Mouse (Mus musculus): Measurements from ENCODE around the gene Cdc73.
"Not testable (repeated sequence)": the region's sequence is repeated elsewhere in the genome, so short reads cannot be mapped to it uniquely, and the experiment has no call there.

The Cdc73 gene

DNA sequence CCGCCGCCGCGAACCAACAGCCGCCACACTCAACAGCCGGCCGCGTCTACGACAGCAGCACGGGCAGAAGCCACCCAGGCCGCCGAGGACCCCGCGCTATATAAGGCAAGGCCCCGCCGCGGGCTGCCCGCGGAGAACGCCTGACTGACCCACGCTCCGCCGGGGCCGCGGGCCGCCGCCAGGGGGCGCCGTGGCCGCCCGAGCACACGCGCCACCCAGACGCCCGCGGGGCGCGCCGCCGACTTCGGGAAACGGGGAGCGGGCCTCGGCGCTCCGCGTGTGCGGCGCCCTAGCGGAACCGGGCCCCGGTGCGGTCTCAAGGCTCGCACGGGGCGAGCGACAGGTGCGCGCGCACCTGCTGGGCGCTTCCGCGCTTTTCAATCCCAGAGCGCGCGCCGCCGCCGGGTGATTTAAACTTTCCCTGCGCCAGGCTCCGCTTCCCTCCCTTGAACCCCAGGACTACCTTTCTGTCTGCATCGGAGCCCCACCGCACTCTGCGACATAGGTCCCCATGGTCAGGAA, at the start of gene Cdc73:
Gene Cdc73 (minus strand): TSS at position 153 of the 522 bp plus-strand sequence.
- ATAC-seq (ENCODE audit: low TSS enrichment), result peak; percentile 96

- no peak for ATAC-seq (ENCODE audit: low TSS enrichment)
Measured at GRCm38 (mm10) chr1:143745871-143746270, 43.2 kb upstream of the Cdc73 start.

- no peak for ATAC-seq (ENCODE audit: low TSS enrichment)
Measured at GRCm38 (mm10) chr1:143742186-143742585, 39.5 kb upstream of the Cdc73 start.

GRCm38 (mm10) chr1:143741331-143741730, 38.6 kb upstream of the Cdc73 start:
- no peak for ATAC-seq (ENCODE audit: low TSS enrichment)

GRCm38 (mm10) chr1:143740581-143740980, 37.9 kb upstream of the Cdc73 start:
- ATAC-seq (ENCODE audit: low TSS enrichment), result no peak

DNA sequence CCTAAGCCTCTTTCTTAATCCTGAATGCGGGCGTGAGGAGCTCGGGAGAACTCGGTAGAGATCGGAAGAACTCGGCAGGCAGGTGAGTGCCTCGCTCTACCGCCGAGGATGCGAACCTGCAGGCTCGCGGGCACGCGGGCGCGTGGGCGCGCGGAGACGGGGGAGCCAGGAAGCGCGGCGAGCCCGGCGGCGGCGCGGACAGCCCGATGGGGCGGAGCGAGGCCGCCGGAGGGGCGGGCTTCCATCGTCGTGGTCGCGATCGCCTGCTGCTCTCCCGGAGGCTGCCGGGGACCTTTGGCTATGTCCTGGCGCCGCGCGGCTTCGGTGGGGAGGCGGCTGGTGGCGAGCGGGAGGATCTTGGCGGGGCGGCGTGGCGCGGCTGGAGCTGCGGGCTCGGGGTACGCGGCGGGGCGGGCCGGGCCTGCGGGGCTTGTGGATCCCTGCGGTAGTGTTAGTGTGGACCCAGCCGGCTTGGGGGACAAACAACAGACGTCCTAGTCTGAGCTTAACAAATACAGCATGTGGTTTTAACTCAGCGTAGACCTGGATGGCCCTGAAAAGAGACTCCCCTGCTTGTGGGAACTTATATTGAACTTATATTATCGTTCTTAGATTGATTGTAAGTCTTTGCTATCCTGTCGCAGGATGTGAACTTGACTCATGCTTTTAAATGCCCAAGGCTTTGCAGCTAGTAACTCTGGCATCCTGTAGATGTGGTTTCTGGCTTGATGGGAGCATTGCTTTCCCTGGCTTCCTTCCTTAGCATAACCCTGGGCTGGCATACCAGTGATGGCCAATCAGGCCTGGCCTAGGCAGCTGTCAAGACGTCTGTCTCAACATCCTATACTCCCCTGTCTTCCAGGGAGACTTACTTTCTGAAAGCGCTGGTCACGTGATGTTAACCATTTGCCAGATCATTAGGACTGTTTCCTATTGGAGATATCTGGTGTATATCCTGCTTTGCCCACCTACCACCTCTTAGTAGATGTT, 37.0 kb upstream of the Cdc73 start:
- ATAC-seq (ENCODE audit: low TSS enrichment), result peak; percentile 91

DNA sequence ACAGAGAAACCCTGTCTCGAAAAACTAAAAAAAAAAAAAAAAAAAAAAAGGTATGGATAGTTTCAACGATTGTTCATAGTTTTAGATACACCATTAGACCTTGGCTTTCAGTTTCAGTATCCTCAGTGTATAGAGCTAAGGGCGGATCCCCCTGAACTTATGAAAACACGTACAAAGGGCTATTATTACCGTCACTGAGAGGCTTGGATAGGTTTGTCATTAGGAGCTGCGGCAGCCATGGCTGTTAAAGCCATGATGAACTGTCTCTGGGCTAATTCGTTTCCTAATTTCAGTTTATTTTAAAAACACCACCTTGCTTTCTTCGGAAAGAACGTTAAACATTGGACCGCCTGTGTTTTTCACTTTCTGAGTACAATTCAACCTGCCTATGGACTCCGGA, 36.1 kb upstream of the Cdc73 start:
- peak; percentile 2 for ATAC-seq (ENCODE audit: low TSS enrichment)

DNA sequence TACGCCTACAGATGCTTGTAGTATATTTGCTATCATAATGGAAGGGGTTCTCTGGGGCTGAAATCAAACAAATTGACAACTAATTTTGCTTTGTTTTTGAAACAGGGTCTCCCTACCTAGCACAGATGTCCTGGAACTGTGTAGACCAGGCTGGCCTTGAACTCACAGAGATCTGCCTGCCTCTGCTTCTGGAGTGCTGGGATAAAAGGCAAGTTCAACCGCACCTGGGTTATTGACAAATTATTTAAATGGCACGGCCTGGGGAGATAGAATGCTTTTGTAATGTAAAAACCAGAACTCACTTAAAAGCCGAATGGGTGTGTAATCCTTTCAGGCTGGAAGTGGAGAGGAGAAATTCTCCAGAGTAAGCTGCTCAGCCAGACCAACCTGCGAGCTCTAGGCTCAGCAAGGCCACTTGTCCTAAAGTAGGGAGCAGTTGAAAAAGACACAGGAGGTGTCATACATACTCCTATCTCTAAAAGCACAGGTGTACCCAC, 31.3 kb upstream of the Cdc73 start:
- ATAC-seq (ENCODE audit: low TSS enrichment), result no peak

GRCm38 (mm10) chr1:143731691-143732090, 29.0 kb upstream of the Cdc73 start:
- ATAC-seq (ENCODE audit: low TSS enrichment), result no peak

GRCm38 (mm10) chr1:143730899-143731298, 28.2 kb upstream of the Cdc73 start:
- no peak for ATAC-seq (ENCODE audit: low TSS enrichment)

- ATAC-seq (ENCODE audit: low TSS enrichment), result no peak
Measured at GRCm38 (mm10) chr1:143727701-143728445, 25.2 kb upstream of the Cdc73 start.

DNA sequence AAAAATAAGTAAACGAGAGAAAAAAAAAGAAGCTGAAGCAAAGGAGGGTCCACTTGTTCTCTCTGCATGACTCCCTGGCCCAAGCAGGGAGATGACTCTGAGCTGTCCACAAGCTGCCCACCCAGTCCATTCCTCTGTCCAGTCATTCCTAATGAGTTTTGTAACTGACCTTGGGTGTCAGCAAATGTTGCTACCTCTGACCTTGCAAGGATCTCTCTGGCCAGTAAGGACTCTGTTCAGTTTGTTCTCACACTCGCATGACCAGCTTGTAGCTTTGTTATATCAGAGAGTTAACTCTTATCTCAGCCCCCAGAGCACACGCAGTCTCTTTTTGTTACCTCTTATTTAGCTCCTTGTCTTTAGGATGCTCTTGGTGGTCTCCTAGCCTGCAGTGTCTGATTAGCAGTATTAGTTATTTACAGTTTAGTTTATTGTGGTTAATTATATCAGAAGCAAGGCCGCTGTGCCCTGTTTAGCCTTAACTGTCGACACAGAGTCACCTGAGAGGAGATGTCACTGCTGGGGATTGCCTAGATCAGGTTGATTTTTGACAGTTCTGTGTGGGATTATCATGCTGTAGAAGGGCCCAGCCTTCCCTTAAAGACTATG, 21.9 kb upstream of the Cdc73 start:
- ATAC-seq (ENCODE audit: low TSS enrichment), result no peak

DNA sequence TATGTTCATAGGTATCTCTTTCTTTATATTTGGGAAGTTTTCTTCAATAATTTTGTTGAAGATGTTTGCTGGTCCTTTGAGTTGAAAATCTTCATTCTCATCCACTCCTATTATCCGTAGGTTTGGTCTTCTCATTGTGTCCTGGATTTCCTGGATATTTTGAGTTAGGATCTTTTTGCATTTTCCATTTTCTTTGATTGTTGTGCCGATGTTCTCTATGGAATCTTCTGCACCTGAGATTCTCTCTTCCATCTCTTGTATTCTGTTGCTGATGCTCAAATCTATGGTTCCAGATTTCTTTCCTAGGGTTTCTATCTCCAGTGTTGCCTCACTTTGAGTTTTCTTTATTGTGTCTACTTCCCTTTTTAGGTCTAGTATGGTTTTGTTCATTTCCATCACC, 13.3 kb upstream of the Cdc73 start, which contains the start of gene Glrx2:
Gene Glrx2 (plus strand): TSS at position 301 of the 400 bp plus-strand sequence.
- ATAC-seq (ENCODE audit: low TSS enrichment), result not testable (repeated sequence)

- ATAC-seq (ENCODE audit: low TSS enrichment), result no peak
Measured at GRCm38 (mm10) chr1:143710627-143710976, 7.9 kb upstream of the Cdc73 start.

- ATAC-seq (ENCODE audit: low TSS enrichment), result no peak
Measured at GRCm38 (mm10) chr1:143709966-143710626, 7.4 kb upstream of the Cdc73 start.

GRCm38 (mm10) chr1:143708361-143708760, 5.7 kb upstream of the Cdc73 start:
- no peak for ATAC-seq (ENCODE audit: low TSS enrichment)

- no peak for ATAC-seq (ENCODE audit: low TSS enrichment)
Measured at GRCm38 (mm10) chr1:143707006-143707405, 4.3 kb upstream of the Cdc73 start.

DNA sequence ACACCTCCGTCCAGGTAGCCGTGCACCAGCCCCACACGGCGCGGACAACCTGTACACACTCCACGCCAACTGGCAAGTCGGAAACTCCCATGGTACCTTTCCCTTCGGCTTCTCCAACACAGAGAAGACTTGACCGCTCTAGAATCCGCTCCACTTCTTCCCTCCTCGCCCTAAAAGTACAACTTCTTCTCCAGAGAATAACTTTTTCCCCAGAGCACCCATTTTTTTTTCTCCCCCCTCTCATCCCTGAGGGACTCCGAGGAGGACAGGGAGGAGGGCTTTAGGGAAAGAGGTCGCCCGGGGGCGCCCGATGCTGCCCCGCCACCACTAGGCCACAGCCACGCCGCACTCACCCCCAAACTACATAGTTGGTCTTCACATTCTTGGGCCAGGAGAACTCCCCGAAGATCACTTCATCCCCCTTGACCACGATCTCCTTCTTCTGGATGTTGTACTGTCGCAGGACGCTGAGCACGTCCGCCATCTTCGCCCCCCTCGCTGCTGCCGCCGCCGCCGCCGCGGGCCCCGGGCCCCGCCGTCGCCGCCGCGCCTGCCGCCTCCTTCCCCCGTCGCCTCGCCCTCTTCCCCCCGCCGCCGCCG, 452 bp downstream of the Cdc73 start:
- ATAC-seq (ENCODE audit: low TSS enrichment), result peak; percentile 64

- ATAC-seq (ENCODE audit: low TSS enrichment), result no peak
Measured at GRCm38 (mm10) chr1:143701736-143702135, 957 bp downstream of the Cdc73 start.

DNA sequence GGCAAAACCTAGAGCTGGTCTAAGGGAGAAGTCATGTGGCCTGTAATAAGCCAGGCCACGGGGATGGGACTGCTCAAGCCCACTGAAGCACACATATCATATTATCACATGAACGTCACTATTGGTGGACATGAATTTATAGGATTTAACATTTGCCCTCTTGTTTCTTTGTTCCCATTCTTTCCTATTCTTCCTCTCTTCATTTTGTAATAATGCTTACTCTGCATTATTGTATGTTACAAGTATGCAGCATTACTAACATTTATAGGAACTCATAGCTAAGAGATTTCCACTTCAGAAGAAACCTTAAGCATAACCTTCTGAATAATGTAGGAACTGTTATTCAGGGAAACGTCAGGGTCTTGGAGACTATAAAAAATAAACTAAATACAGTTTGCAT, 17.8 kb downstream of the Cdc73 start:
- no peak for ATAC-seq (ENCODE audit: low TSS enrichment)

GRCm38 (mm10) chr1:143681108-143681507, 21.6 kb downstream of the Cdc73 start:
- ATAC-seq (ENCODE audit: low TSS enrichment), result 0 out of 2 replicates have a peak, but pooled peaks have one; percentile 27
